Mouse (Mus musculus): ENCODE measurements around the gene Dclre1a. TPM values are rescaled to one million over a fixed set of nuclear protein-coding genes. Genes with fewer than 3 reads are reported as not detected.
"Not testable (repeated sequence)": the region's sequence is repeated elsewhere in the genome, so short reads cannot be mapped to it uniquely, and the experiment has no call there.

The Dclre1a gene
- polyA plus RNA-seq, 1 experiment from 2014 or later = 11.8 TPM

DNA sequence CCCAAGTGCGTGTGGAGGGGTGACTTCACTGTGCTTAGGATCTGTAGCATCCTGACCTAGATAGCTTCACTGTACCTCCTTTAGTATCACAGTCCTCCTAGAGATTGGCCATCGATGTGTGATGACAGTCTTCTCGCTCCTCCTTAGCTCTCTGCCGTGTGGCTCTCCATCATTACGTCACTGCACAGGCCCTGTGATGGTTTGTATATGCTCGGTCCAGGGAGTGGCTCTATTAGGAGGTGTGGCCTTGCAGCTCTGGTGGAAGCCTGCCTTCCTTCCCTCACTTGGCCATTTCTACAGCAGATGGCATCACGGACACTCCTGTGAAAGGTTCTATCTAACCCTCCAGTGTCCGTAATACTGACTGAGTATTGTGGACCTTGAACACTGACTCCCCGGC is 12.3 kb downstream of the Dclre1a start:
- H3K4me1 ChIP-seq (replicated peaks; ENCODE audit: control insufficient read depth, insufficient read depth, low read length) = no peaks in the 10 kb centered on the region
- no peak overlapping the region for H3K4me3 ChIP-seq (replicated peaks; ENCODE audit: low read length)
- no peak overlapping the region for H3K27ac ChIP-seq
- H3K36me3 ChIP-seq (replicated peaks; ENCODE audit: control insufficient read depth, insufficient read depth) = peaks cover 13% of the 10 kb centered on the region; the same call in 1 of the 2 replicates
- no peak overlapping the region for H3K4me2 ChIP-seq (replicated peaks)
- H3K27me3 ChIP-seq (ENCODE audit: control insufficient read depth, insufficient read depth, low read length) = no peaks in the 10 kb centered on the region
- H3K9ac ChIP-seq = no peak overlapping the region
- no peak for ATAC-seq (ENCODE audit: low FRiP score)
- 88% methylated on average over 9 of the region's 9 CpGs for WGBS
- DNase-seq (ENCODE audit: low spot score) = no peak
- H3K9me3 ChIP-seq (ENCODE audit: control insufficient read depth, low read length) = no peaks in the 10 kb centered on the region

DNA sequence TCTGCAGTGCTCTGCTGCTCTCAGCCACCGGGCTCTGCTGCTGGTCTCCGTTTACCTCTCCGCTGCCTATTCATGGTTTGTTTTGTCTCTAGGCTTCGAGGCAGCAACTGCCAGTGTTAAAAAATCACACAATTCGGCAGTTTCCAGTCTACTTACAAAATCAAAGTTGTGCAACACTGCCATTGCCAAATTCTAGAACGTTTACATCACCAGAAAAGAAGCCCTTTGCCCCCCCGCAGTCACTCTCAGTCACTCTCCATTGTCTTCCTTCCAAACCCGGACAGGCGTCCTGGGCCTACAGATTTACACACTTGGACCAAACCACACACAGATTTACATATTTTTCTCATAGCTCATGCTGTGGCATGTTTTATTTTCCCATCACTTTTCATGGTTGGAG is 13.0 kb downstream of the Dclre1a start:
- Histone ChIP-seq H3K4me1 (replicated peaks; ENCODE audit: control insufficient read depth, insufficient read depth, low read length) (no peaks in the 10 kb centered on the region), H3K4me2 (replicated peaks) (no peak overlapping the region), H3K9me3 (ENCODE audit: control insufficient read depth, low read length) (no peaks in the 10 kb centered on the region), H3K9ac (no peak overlapping the region), H3K27me3 (ENCODE audit: control insufficient read depth, insufficient read depth, low read length) (no peaks in the 10 kb centered on the region), H3K36me3 (replicated peaks; ENCODE audit: control insufficient read depth, insufficient read depth) (peaks cover 10% of the 10 kb centered on the region; the same call in 1 of the 2 replicates), H3K4me3 (replicated peaks; ENCODE audit: low read length) (no peak overlapping the region), H3K27ac (no peak overlapping the region)
- DNase-seq (ENCODE audit: low spot score) (no peak), ATAC-seq (ENCODE audit: low FRiP score) (no peak)
- WGBS = 64% methylated on average over 9 of the region's 9 CpGs

DNA sequence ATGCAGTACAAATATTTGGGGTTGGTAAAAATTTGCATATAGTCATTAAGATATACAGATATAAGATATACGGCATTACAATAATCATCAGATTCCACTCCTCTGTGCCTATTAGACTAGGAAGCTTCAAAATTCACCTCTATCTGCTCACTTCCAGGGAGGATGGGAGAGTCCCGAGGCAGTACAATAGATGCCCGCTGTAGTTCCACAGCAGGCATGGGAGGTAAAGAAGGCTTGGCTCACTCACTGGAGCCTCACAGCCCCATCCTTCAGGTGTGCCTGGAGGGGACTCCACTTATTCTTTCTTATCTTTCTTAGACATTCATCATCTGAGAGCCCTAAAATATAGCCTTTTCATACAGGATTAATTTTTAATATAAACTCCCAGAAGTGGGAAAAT is 13.7 kb downstream of the Dclre1a start:
- Histone ChIP-seq H3K4me1 (replicated peaks; ENCODE audit: control insufficient read depth, insufficient read depth, low read length) (no peaks in the 10 kb centered on the region), H3K27ac (no peak overlapping the region), H3K27me3 (ENCODE audit: control insufficient read depth, insufficient read depth, low read length) (no peaks in the 10 kb centered on the region), H3K9me3 (ENCODE audit: control insufficient read depth, low read length) (no peaks in the 10 kb centered on the region), H3K4me3 (replicated peaks; ENCODE audit: low read length) (no peak overlapping the region), H3K36me3 (replicated peaks; ENCODE audit: control insufficient read depth, insufficient read depth) (peaks cover 10% of the 10 kb centered on the region; the same call in 1 of the 2 replicates), H3K4me2 (replicated peaks) (no peak overlapping the region), H3K9ac (no peak overlapping the region)
- 82% methylated on average over 3 of the region's 3 CpGs for WGBS
- no peak for DNase-seq (ENCODE audit: low spot score)
- ATAC-seq (ENCODE audit: low FRiP score) = no peak

DNA sequence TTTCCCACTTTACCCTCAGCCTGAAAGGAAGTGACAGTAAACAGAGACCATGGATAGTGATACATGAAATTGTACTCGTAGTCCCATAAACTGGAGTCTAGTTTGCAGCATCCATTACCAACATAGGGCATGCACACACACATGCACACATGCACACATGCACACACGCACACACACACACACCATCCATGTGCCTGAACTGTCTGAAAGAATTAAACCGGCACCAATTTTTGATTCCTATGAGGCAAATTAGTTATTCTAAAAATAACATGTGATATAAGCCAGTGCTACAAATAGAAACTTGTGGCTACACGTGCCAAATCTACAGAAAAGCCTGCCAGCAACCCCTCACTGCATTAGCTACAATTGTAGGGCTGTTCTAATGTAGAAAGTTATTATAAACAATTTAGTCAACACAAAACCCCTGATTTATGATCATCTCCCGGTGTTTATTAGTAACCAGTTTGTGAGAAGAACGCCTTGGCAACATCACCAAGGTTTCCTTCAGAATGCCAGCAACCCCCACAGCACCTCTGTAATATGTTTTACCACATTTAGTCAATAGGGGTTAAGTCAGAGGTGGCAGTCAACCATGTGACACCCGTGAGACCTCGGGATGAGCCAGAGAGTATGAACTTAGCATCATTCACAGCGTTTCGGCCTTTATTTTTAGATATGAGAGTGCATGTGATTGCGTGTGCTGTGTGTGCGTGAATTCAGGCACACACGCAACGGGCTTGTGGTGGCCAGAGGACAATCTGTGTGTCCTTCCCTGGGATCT is 14.5 kb downstream of the Dclre1a start:
- Histone ChIP-seq H3K27ac (no peak overlapping the region), H3K4me1 (replicated peaks; ENCODE audit: control insufficient read depth, insufficient read depth, low read length) (no peaks in the 10 kb centered on the region), H3K9ac (no peak overlapping the region), H3K27me3 (ENCODE audit: control insufficient read depth, insufficient read depth, low read length) (no peaks in the 10 kb centered on the region), H3K4me3 (replicated peaks; ENCODE audit: low read length) (no peak overlapping the region), H3K36me3 (replicated peaks; ENCODE audit: control insufficient read depth, insufficient read depth) (peaks cover 10% of the 10 kb centered on the region; the same call in 1 of the 2 replicates), H3K4me2 (replicated peaks) (no peak overlapping the region), H3K9me3 (ENCODE audit: control insufficient read depth, low read length) (no peaks in the 10 kb centered on the region)
- no peak for DNase-seq (ENCODE audit: low spot score)
- 92% methylated on average over 14 of the region's 14 CpGs for WGBS
- ATAC-seq (ENCODE audit: low FRiP score) = no peak

DNA sequence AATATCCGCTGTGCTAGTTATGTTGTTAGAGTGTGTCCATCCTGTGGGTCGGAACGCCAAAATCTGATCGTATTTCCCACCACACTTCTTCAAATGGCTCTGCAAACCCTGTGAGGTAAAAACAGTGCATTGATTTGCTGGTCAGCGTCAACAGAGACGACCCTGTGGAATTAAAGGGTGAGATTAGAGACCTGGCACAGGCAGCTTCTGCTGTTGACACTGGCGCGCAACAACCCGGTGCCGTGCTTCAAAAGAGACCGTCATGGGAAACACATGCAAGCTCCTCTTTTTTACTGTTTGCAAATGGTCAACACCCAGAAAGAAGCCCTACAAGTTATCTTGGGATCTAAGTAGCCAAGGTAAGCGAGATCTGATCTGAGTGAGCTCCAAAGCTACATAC is 16.8 kb downstream of the Dclre1a start:
- Histone ChIP-seq H3K4me2 (replicated peaks) (no peak overlapping the region), H3K36me3 (replicated peaks; ENCODE audit: control insufficient read depth, insufficient read depth) (0 out of 2 replicates have a peak, but pooled peaks cover 4% of the 10 kb centered on the region), H3K4me3 (replicated peaks; ENCODE audit: low read length) (no peak overlapping the region), H3K27ac (no peak overlapping the region), H3K27me3 (ENCODE audit: control insufficient read depth, insufficient read depth, low read length) (no peaks in the 10 kb centered on the region), H3K4me1 (replicated peaks; ENCODE audit: control insufficient read depth, insufficient read depth, low read length) (no peaks in the 10 kb centered on the region), H3K9me3 (ENCODE audit: control insufficient read depth, low read length) (no peaks in the 10 kb centered on the region), H3K9ac (no peak overlapping the region)
- 93% methylated on average over 12 of the region's 12 CpGs for WGBS
- DNase-seq (ENCODE audit: low spot score) (no peak), ATAC-seq (ENCODE audit: low FRiP score) (no peak)

DNA sequence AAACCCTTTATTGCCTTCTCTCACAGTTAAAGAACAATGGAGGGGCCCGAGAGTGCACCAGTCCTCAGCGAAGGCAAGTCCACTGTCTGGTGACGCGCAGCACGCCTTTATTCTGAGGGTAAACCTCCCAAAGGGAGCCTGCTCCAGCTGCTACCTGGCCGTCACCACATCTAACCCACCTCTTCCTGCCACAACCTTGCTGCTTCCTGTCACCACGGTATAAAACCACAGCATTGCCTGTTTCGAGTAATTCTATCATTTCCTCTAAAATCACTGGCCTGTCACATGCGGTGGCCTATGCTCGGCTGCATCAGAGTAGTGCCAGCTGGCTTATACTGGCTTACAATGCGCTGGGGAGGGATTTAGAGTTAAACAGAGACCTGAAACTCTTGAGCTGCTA is 17.5 kb downstream of the Dclre1a start:
- not testable (repeated sequence) for DNase-seq (ENCODE audit: low spot score); H3K4me1 ChIP-seq (replicated peaks; ENCODE audit: control insufficient read depth, insufficient read depth, low read length); H3K9me3 ChIP-seq (ENCODE audit: control insufficient read depth, low read length); H3K4me3 ChIP-seq (replicated peaks; ENCODE audit: low read length); H3K9ac ChIP-seq; H3K27ac ChIP-seq; ATAC-seq (ENCODE audit: low FRiP score); H3K27me3 ChIP-seq (ENCODE audit: control insufficient read depth, insufficient read depth, low read length); H3K4me2 ChIP-seq (replicated peaks); H3K36me3 ChIP-seq (replicated peaks; ENCODE audit: control insufficient read depth, insufficient read depth)
- no CpG with 5 or more reads among the region's 11 CpGs for WGBS

DNA sequence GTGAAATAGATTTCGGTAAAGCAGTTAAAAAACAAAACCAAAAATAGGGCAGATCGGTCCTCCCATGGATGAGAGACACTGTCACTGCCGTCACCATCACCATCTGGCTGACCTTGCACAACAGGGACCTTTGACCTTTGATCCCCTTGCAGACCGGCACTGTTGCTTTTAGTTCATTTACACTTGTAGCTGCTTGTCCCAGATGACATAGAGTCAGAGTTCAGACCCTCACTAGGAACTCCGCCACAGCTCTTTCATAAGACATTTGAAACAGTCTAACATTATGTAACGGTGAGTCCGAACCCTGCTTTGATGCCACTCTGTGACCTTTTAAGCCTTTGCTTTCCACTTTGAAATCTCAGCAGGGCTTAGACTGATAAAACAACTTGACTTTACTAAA is 28.6 kb downstream of the Dclre1a start:
- not testable (repeated sequence) for H3K4me1 ChIP-seq (replicated peaks; ENCODE audit: control insufficient read depth, insufficient read depth, low read length); H3K9me3 ChIP-seq (ENCODE audit: control insufficient read depth, low read length); H3K4me3 ChIP-seq (replicated peaks; ENCODE audit: low read length); H3K27ac ChIP-seq; H3K36me3 ChIP-seq (replicated peaks; ENCODE audit: control insufficient read depth, insufficient read depth); ATAC-seq (ENCODE audit: low FRiP score); H3K9ac ChIP-seq; H3K27me3 ChIP-seq (ENCODE audit: control insufficient read depth, insufficient read depth, low read length); DNase-seq (ENCODE audit: low spot score); H3K4me2 ChIP-seq (replicated peaks)
- WGBS = no CpG with 5 or more reads among the region's 7 CpGs

DNA sequence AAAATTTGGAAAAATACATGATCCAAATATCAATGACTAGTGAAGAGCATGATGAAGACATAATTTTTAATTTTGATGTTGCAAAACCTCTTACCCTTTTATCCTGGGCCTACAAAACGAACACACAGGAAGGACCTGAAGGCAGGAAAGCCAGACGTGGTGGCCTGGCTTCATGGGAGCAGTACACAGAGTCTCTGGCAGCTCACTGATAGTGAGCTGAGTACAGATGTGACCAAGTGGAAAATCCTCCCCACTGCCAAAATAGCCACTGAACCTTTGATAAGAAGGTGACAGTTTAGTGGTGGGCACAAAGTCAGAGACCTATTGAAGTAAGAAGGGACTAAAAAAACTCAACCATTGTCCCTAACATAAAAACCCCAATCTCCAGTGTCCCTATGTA is 34.5 kb downstream of the Dclre1a start:
- not testable (repeated sequence) for H3K9ac ChIP-seq; H3K4me1 ChIP-seq (replicated peaks; ENCODE audit: control insufficient read depth, insufficient read depth, low read length); H3K4me2 ChIP-seq (replicated peaks); DNase-seq (ENCODE audit: low spot score); H3K27ac ChIP-seq; ATAC-seq (ENCODE audit: low FRiP score); H3K9me3 ChIP-seq (ENCODE audit: control insufficient read depth, low read length); H3K36me3 ChIP-seq (replicated peaks; ENCODE audit: control insufficient read depth, insufficient read depth); H3K4me3 ChIP-seq (replicated peaks; ENCODE audit: low read length); H3K27me3 ChIP-seq (ENCODE audit: control insufficient read depth, insufficient read depth, low read length)
- WGBS = no CpG with 5 or more reads among the region's 2 CpGs

DNA sequence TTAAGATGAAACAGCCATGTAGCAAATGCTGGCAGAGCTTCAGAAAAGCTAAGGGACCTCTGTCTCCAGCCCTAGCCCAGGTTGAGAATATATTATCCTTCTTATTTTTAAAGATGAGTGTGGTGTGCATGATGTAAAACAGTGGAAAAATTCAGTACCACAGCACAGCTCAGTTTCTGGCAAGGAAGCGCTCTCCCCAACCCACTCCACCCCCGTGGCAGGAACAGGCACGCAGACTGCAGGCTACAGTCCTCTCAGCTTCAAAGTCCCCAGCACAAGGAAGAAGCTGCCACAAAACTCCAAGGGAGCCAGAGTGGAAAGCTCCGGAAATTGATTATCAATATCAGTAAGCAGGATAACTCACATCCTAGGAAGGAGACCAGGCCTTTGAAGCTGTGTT is 36.8 kb downstream of the Dclre1a start:
- not testable (repeated sequence) for H3K27me3 ChIP-seq (ENCODE audit: control insufficient read depth, insufficient read depth, low read length); H3K4me1 ChIP-seq (replicated peaks; ENCODE audit: control insufficient read depth, insufficient read depth, low read length); H3K27ac ChIP-seq; H3K9ac ChIP-seq; H3K4me2 ChIP-seq (replicated peaks); H3K36me3 ChIP-seq (replicated peaks; ENCODE audit: control insufficient read depth, insufficient read depth); H3K9me3 ChIP-seq (ENCODE audit: control insufficient read depth, low read length); H3K4me3 ChIP-seq (replicated peaks; ENCODE audit: low read length); ATAC-seq (ENCODE audit: low FRiP score); DNase-seq (ENCODE audit: low spot score)
- WGBS = no CpG with 5 or more reads among the region's 4 CpGs

DNA sequence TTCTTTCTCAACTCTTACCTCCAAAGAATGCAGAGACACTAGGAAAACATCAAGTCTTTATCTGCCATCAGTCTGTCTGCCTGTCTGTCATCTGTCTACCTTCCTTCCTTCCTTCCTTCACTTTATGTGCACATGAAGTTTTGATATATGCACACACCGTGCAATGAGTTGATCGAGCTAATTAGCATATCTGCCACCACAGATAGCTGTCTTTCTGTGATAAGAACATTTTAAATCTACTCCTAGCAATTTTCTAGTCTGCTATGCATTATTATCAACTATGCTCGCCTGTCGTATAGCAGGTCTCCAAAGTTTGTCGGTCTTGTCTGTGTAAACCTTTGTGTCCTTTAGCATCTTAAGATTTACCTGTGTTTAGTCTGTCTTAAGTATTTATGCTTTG is 44.5 kb downstream of the Dclre1a start:
- not testable (repeated sequence) for H3K36me3 ChIP-seq (replicated peaks; ENCODE audit: control insufficient read depth, insufficient read depth); H3K4me1 ChIP-seq (replicated peaks; ENCODE audit: control insufficient read depth, insufficient read depth, low read length); DNase-seq (ENCODE audit: low spot score); H3K9me3 ChIP-seq (ENCODE audit: control insufficient read depth, low read length); ATAC-seq (ENCODE audit: low FRiP score); H3K4me3 ChIP-seq (replicated peaks; ENCODE audit: low read length); H3K9ac ChIP-seq; H3K4me2 ChIP-seq (replicated peaks); H3K27ac ChIP-seq; H3K27me3 ChIP-seq (ENCODE audit: control insufficient read depth, insufficient read depth, low read length)
- WGBS = no CpG with 5 or more reads among the region's 5 CpGs
